Mouse (Mus musculus) CH12F3 (cell line): ENCODE data around the gene Aqp3.
"Not testable (repeated sequence)": the region's sequence is repeated elsewhere in the genome, so short reads cannot be mapped to it uniquely, and the experiment has no call there.

Experiments used
- in situ Hi-C: fragments of 300-500 bp; cut with MboI; formaldehyde crosslinking; loops from 2 replicates; pipeline ENCODE4 v1.14.3; 2020; ENCODE audit warnings: low sequenced_read_pairs

Aqp3 gene

GRCm38 (mm10) chr4:41108717-41109425 is 10.9 kb upstream of the Aqp3 start:
- in situ Hi-C loops, result no loop called here

GRCm38 (mm10) chr4:41107440-41107839 is 9.5 kb upstream of the Aqp3 start:
- in situ Hi-C loops, result no loop called here

GRCm38 (mm10) chr4:41102901-41103300 is 4.9 kb upstream of the Aqp3 start:
- in situ Hi-C loops, result no loop called here

GRCm38 (mm10) chr4:41100986-41101385 is 3.0 kb upstream of the Aqp3 start:
- in situ Hi-C loops, result no loop called here

GRCm38 (mm10) chr4:41098577-41098951 is 581 bp upstream of the Aqp3 start:
- in situ Hi-C loops, result no loop called here

- in situ Hi-C loops, result no loop called here
These were observed 602 bp downstream of the Aqp3 start for GRCm38 (mm10) chr4:41097381-41097780.

GRCm38 (mm10) chr4:41096794-41097193 is 1.2 kb downstream of the Aqp3 start:
- in situ Hi-C loops, result no loop called here

GRCm38 (mm10) chr4:41096169-41096568 is 1.8 kb downstream of the Aqp3 start:
- in situ Hi-C loops, result no loop called here

- in situ Hi-C loops, result no loop called here
These were observed 3.6 kb downstream of the Aqp3 start for GRCm38 (mm10) chr4:41094361-41094760.

GRCm38 (mm10) chr4:41092958-41093357 is 5.0 kb downstream of the Aqp3 start:
- in situ Hi-C loops, result no loop called here

- in situ Hi-C loops, result no loop called here
These were observed 6.6 kb downstream of the Aqp3 start for GRCm38 (mm10) chr4:41091391-41091790.

- in situ Hi-C loops, result no loop called here
These were observed 8.3 kb downstream of the Aqp3 start for GRCm38 (mm10) chr4:41089705-41090104.

GRCm38 (mm10) chr4:41089189-41089588 is 8.8 kb downstream of the Aqp3 start:
- in situ Hi-C loops, result no loop called here

- in situ Hi-C loops, result no loop called here
These were observed 10.3 kb downstream of the Aqp3 start for GRCm38 (mm10) chr4:41087459-41088298.

- in situ Hi-C loops, result no loop called here
These were observed 11.0 kb downstream of the Aqp3 start for GRCm38 (mm10) chr4:41086947-41087346.

GRCm38 (mm10) chr4:41084819-41085218 is 13.2 kb downstream of the Aqp3 start:
- in situ Hi-C loops, result no loop called here

- in situ Hi-C loops, result not testable (repeated sequence)
These were observed 15.2 kb downstream of the Aqp3 start for GRCm38 (mm10) chr4:41082803-41083202.

GRCm38 (mm10) chr4:41081733-41082132 is 16.2 kb downstream of the Aqp3 start:
- in situ Hi-C loops, result no loop called here

- in situ Hi-C loops, result no loop called here
These were observed 19.3 kb downstream of the Aqp3 start for GRCm38 (mm10) chr4:41078726-41079125.

- in situ Hi-C loops, result no loop called here
These were observed 23.5 kb downstream of the Aqp3 start for GRCm38 (mm10) chr4:41074461-41074860.

GRCm38 (mm10) chr4:41073008-41073817 is 24.8 kb downstream of the Aqp3 start:
- in situ Hi-C loops, result no loop called here
